Mouse (Mus musculus): ENCODE measurements around the gene Gm11627.
"Not testable (repeated sequence)": the region's sequence is repeated elsewhere in the genome, so short reads cannot be mapped to it uniquely, and the experiment has no call there.

Gm11627 gene

GRCm38 (mm10) chr11:102579165-102580033 lies at the start of gene Gm11627:
Gene Gm11627, minus strand, starts transcription at chr11:102579461.
- DNase-seq = no peak

- no peak for DNase-seq
Measured at GRCm38 (mm10) chr11:102628529-102628928, 49.3 kb upstream of the Gm11627 start.

DNA sequence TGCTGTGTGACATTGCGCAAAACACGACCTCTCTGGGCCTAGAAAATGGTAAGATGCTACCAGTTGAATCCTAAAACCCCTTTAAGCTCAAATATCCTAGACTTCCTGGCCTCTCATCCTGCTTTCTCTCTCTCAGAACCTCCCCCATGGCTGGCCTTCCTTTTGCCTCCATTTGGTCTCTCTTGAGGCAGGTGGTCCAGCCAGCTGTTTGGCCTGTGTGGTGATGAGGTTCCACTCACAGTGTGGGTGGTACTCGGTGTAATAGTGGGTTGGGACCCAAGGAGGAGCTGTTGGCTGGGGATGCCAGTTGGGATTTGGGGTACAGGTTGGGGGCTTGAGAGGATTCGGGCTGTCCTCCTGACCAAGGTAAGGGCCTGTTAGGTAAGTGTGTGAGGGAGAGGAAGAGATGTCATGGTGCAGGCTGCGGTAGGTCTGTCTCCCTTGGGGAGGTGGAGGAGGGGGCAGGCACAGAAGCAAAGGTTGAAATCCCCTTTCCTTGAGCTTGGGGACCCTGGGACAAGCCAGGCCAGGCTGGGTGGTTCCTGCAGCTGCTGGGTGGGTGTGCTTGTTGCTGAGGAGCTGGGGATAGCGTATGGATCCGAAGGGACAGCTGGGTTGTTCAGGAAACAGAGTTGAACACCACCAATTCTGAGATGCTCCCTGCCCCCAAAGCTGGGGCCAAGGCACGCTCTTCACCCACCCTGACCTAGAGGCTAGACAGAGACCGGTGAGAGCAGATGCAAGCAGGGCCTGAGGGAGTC lies 48.1 kb upstream of the Gm11627 start:
- DNase-seq = no peak

DNA sequence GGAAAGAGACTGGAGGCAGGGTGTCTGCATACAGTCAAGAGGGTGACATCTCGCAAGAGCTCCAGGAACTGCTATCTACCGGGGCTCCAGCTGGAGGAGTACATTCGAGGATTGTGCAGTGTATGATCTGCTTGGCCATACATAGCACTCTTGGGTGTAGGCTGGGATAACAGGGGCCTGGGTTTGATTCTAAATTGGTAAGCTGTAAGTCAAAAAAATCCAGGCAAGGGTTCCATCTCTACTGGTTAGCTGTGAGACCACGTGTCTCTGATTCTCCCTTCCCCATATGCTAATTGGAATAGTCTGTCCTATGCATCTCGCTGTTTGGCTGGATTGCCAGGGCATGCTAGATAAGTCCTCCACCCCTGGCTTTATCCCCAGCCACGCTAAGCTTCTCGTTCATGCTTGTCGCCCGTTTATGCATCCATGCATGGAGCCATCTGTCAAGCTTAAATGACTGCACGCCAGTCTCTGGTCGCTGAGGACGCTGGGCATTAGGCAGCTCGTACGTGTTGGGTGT lies 45.7 kb upstream of the Gm11627 start:
- DNase-seq = no peak

DNA sequence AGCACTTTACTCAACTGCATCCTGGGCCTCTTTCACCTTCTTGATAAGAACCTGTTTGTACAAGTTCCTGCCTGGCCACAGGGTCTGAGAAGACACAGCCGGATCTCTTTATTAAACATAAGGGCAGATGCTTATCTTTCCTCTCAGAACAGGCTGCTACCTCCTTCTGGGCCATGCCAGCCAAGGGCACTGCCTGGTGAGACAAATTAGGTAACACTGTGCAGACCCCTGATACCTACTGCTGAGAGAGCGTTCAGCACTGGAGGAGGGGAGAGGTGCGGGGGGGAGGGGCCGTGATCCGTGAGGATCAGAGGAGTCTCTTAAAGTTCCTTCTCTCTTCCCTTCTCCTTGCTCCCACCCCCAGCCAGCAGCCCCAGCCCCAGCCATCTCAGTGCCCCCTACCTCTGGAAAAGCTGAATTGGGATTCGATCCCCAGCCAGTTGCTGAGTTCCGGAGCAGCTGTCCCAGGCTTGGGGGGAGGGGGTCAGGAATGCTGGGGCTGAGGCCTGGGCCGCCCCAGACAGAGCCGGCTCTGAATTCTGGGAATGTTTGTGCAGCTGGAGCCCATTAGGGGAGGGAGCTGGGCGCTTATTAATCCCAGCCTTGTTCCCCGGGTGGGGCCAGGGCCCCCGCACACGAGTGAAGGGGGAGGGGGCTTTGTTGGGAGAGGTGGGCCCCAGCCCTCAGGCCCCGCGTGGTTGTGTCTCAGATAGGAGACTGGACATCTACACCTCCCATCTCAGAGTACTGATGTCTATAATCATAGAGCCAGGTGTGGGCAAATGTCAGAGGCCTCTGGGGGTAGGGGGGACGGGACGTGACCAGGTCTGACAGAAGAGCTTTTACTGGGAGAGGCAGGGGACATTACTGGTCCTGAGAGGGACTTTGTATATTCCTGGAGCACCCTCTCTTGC lies 44.9 kb upstream of the Gm11627 start:
- DNase-seq = peak; percentile 35 to 60

GRCm38 (mm10) chr11:102619449-102619848 lies 40.2 kb upstream of the Gm11627 start:
- DNase-seq = no peak

DNA sequence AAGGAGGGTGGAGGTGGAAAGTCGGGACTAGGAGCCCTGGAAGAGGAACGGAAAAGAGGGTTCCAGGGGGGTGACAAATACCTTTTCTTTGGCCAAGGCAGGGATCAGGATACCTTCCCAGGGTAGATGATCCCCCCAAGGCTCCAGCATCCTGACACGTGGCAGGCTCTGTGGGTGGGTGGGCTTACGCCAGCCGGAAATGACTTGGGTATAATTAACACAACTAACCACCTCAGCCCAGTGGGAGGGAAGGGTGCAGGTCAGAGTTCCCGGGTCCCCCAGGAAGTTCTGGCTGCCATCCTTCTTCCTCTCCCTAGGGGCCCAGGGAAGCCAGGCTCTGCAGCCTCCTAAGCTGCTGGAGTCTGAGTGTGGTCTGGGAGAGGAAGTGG lies 32.0 kb upstream of the Gm11627 start:
- DNase-seq = no peak

DNA sequence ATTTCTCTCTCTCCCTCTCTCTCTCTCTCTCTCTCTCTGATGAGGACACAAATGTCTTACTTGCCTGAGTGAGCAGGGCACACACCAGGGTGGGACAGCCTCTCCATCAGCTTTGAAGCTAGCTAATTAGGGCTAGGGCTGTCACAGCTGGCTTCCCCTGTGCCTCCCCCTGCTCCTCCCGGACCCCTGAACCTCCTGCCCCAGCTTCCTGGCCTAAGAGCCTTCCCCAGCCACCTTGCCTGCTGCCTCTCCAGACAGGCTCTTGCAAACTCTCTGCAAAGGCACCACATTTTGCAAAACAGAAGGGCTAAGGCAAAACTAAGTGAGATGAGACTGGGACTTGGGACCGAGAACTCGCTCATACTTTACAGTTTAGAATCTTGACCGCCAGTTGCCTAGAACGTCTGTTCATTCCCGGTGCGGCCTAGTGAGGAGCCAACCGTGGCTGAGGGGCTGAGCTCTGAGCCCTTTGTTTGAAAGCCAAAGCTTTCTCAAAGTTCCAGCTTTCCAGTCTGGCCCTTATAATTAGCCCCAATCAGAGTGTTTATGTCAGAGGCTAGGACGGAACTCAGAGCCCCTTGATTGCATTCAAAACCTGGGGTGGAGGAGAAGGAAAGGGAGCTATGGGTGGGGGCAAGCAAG lies 31.5 kb upstream of the Gm11627 start:
- DNase-seq = no peak

DNA sequence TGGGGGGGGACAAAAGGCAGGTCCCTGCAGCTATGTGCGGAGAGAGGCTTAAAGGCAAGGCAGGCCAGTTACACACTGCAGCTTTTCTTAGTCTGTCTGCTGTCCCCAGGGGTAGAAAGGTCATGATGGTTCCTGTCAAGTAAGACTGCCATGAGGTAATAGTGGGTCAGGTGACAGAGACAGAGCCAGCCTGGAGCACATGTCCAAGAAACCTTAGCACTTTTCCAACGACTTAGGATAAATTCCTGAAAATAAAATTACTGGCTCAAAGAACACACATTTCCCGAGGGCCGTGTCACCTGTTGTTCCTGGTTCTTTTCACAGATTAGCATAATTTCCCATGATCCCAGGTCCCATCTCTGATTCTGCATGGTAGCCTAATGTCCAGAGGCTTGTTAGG lies 31.0 kb upstream of the Gm11627 start:
- no peak for DNase-seq

- DNase-seq = no peak
Measured at GRCm38 (mm10) chr11:102609483-102609882, 30.2 kb upstream of the Gm11627 start.

DNA sequence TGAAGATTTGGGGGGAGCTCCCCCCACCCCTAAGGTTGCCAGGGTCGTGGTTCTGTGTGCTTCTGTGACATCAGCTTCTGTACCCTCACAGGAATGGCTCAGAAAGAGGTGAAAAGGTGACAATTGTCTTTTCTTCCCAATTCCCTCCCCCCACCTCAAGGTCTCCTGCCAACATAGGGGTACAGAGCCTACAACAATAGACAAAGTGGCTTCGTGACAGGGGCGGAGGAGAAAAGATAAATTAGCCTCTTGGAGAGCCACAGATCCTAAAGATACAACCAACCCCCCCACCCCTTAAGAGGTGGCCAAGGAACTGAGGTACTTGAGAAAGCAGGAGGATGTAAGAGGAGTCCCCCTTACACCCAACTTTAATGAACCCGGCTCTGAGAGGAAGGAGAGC lies 29.4 kb upstream of the Gm11627 start:
- DNase-seq = no peak

- no peak for DNase-seq
Measured at GRCm38 (mm10) chr11:102607686-102608548, 28.7 kb upstream of the Gm11627 start.

DNA sequence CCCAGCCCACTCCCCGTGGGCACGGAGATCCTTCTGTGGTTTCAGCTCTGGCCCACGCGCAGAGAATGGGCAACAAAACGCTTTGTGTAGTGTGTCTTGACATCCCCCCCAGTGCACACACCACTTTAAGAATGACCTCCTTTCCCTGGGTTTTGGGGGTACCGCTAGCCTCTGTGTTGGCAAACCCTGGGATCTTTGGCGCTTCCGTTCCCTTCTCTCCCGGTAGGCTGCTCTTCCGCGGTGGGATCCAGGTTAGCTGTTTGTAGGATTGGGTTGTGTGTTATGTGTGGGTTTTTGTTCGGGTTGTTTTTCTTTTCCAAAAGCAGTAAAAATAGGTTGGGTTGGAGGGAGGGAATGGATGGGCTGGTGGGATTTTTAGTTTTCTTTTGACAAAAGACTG lies 27.9 kb upstream of the Gm11627 start:
- DNase-seq = not testable (repeated sequence)

GRCm38 (mm10) chr11:102606751-102607171 lies 27.5 kb upstream of the Gm11627 start:
- no peak for DNase-seq

DNA sequence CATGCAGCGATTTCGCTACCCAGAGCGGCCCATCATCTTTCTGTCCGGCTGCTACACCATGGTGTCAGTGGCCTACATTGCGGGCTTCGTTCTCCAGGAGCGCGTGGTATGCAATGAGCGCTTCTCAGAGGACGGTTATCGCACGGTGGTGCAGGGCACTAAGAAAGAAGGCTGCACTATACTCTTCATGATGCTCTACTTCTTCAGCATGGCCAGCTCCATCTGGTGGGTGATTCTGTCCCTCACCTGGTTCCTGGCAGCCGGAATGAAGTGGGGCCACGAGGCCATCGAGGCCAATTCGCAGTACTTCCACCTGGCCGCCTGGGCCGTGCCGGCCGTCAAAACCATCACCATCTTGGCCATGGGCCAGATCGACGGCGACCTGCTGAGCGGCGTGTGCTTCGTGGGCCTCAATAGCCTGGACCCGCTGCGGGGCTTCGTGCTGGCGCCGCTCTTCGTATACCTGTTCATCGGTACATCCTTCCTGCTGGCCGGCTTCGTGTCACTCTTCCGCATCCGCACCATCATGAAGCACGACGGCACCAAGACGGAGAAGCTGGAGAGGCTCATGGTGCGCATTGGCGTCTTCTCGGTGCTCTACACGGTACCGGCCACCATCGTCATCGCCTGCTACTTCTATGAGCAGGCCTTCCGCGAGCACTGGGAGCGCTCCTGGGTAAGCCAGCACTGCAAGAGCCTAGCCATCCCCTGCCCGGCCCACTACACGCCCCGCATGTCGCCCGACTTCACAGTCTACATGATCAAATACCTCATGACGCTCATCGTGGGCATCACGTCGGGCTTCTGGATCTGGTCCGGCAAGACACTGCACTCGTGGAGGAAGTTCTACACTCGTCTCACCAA lies 26.5 kb upstream of the Gm11627 start:
- peak in 1 of 2 experiments; percentile 30 for DNase-seq

DNA sequence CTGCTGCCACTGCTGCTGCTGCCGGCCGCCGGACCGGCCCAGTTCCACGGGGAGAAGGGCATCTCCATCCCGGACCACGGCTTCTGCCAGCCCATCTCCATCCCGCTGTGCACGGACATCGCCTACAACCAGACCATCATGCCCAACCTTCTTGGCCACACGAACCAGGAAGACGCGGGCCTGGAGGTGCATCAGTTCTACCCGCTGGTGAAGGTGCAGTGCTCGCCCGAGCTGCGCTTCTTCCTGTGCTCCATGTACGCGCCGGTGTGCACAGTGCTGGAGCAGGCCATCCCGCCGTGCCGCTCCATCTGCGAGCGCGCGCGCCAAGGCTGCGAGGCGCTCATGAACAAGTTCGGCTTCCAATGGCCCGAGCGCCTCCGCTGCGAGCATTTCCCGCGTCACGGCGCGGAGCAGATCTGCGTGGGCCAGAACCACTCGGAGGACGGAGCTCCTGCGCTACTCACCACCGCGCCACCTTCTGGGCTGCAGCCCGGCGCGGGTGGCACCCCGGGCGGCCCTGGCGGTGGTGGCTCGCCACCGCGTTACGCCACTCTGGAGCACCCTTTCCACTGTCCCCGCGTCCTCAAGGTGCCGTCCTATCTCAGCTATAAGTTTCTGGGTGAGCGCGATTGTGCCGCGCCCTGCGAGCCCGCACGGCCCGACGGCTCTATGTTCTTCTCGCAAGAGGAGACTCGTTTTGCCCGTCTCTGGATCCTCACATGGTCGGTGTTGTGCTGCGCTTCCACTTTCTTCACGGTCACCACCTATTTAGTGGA lies 25.7 kb upstream of the Gm11627 start:
- peak in 1 of 2 experiments; percentile 51 for DNase-seq

DNA sequence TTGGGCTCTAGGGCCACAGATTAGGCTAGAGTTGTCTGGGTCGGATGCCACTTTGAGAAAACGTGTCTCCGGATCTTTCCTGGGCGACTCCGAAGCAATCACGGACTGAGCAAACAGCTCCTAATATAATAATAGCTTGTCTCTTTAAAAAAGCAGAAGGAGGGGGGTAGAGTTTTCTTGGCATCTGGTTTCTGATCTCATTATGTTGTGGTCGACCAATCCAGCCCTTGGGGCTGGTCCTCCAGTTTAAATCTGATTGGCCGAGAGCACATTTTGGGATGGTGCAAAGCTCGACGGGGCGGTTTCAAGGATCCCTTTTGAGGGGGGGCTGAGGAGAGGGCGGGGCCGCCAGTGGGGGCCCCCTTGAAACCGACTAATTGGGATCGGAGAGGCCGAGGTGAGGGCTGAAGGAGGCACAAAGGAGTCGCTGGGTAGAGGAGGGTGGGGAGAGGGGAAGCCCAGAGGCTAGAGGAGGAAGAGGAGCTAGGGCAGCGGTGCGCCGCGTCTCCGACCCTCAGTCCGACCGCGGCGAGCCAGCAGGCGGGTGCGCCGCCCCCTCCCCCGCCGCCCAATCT lies 24.8 kb upstream of the Gm11627 start, which contains the start of gene Fzd2:
Gene Fzd2 (plus strand): TSS at position 387 of the 575 bp plus-strand sequence.
- DNase-seq = peak; percentile 75 to 92

- DNase-seq = peak; percentile 64 to 69
Measured at GRCm38 (mm10) chr11:102603496-102603850, 24.2 kb upstream of the Gm11627 start.
